Mouse (Mus musculus): ENCODE results near the gene Kmt2b.

DNA sequence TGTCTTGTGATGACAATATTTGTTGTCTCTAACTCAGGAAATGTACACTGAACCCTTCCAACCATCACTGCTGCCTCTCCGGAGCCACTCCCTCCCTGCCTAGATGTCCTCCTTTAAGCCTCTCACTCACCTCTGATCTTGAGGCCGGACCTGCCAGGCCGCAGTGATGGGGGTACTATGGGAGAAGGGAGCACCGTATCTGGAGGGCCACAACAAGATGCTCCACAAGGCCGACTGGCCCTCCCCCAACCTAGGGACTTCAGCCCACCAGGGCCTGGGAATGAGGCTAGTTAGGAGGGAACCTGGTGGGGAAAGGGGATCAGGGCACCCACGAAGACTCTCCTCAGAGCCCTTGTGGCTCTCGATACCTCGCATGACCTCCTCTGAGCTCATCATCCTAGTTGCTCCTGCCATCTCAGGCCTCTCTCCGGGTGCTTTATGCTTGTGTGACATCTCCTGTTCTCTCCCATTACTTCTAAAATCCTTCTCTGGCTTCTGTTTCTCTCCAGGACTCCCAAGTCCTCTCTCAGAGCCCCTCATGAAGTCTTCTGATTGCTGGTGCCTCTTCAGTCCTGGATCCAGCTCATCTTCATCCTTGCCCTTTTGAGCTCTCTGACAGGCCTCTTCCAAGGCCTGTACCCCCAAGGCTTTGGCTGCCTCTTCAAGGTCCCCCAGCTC is 2.5 kb upstream of the Kmt2b start:
- no peak for TF ChIP-seq CTCF (IDR thresholded peaks at IDR 0.05; ENCODE audit: control insufficient read depth, insufficient read depth, insufficient read length)
- TF ChIP-seq MAX (IDR thresholded peaks at IDR 0.05), result no peak
- TF ChIP-seq USF1 (IDR thresholded peaks at IDR 0.05; ENCODE audit: low read depth), result no peak
- no peak for TF ChIP-seq MYOD1 (IDR thresholded peaks at IDR 0.05; ENCODE audit: control insufficient read depth, insufficient read length, low read depth)
- TF ChIP-seq FOSL1 (IDR thresholded peaks at IDR 0.05; ENCODE audit: insufficient read depth, low read length, poor library complexity, severe bottlenecking), result no peak
- no peak for TF ChIP-seq MYOG (IDR thresholded peaks at IDR 0.05; ENCODE audit: control insufficient read depth, extremely low read depth, insufficient read length)
- no peak for TF ChIP-seq CEBPB (IDR thresholded peaks at IDR 0.05; ENCODE audit: low read depth)

Measured in C2C12 (cell line).